Mouse (Mus musculus) embryonic facial prominence, embryonic 14.5 days (tissue): ENCODE data around the gene 1700029I15Rik. TPM values are rescaled to one million over a fixed set of nuclear protein-coding genes. Genes with fewer than 3 reads are reported as not detected.

ENCODE experiments used
- ATAC-seq: fragments of 200-750 bp; cut with Nextera tagmentation; 2 replicates; pipeline ENCODE4 v1.8.0; 2017; ENCODE audit warnings: low read depth, moderate number of reproducible peaks, moderate TSS enrichment
- DNase-seq: peaks from one replicate; pipeline ENCODE4 v3.0.0-alpha.2; 2015; ENCODE audit warnings: low spot score
- H3K27ac ChIP-seq: fragments of 300-500 bp; sonication (generic); replicated peaks from 2 replicates; pipeline ENCODE4 v1.5.1; 2014; ENCODE audit warnings: low read depth, mild to moderate bottlenecking, low read length, moderate library complexity
- H3K27me3 ChIP-seq: fragments of 300-500 bp; sonication (generic); replicated peaks from 2 replicates; pipeline ENCODE4 v1.6.1; 2014; ENCODE audit warnings: low read length; ENCODE audit not compliant: control insufficient read depth, insufficient read depth
- H3K36me3 ChIP-seq: fragments of 300-500 bp; sonication (generic); 2 replicates; pipeline ENCODE4 v1.6.1; 2014; ENCODE audit warnings: low read length, mixed read lengths; ENCODE audit not compliant: control insufficient read depth, insufficient read depth
- H3K4me1 ChIP-seq: fragments of 300-500 bp; sonication (generic); 2 replicates; pipeline ENCODE4 v1.6.1; 2014; ENCODE audit warnings: antibody characterized with exemption, low read length; ENCODE audit not compliant: control insufficient read depth, insufficient read depth
- H3K4me2 ChIP-seq: fragments of 300-500 bp; sonication (generic); 2 replicates; pipeline ENCODE4 v1.6.1; 2014; ENCODE audit warnings: low read depth, mild to moderate bottlenecking, low read length, moderate library complexity, mixed read lengths
- H3K4me3 ChIP-seq: fragments of 300-500 bp; sonication (generic); 2 replicates; pipeline ENCODE4 v1.5.1; 2014; ENCODE audit warnings: low read depth, mild to moderate bottlenecking, low read length
- H3K9ac ChIP-seq: fragments of 300-500 bp; sonication (generic); 2 replicates; pipeline ENCODE4 v1.6.1; 2014; ENCODE audit warnings: low read depth, mild to moderate bottlenecking, low read length, moderate library complexity, mixed read lengths
- H3K9me3 ChIP-seq: fragments of 300-500 bp; sonication (generic); 2 replicates; pipeline ENCODE4 v1.6.1; 2016; ENCODE audit warnings: low read length; ENCODE audit not compliant: control insufficient read depth
- WGBS: fragments of 180-500 bp; shearing (Covaris S2); extraction: QIAGEN DNeasy Blood & Tissue Kit; methylation state at CpG from one replicate; pipeline ENCODE4 v1.1.7; 2014; 5-methylcytosine and 5-hydroxymethylcytosine counted together
- polyA plus RNA-seq: library from polyadenylated mRNA; unstranded; fragments of >200 nt; fragmentation: Nextera tagmentation; extraction: Ambion mirVana; gene quantifications from 2 replicates; pipeline ENCODE4 v1.2.1, GENCODE M21; 2014

1700029I15Rik gene
- polyA plus RNA-seq, 1 experiment from 2014 or later = 2.7 TPM

DNA sequence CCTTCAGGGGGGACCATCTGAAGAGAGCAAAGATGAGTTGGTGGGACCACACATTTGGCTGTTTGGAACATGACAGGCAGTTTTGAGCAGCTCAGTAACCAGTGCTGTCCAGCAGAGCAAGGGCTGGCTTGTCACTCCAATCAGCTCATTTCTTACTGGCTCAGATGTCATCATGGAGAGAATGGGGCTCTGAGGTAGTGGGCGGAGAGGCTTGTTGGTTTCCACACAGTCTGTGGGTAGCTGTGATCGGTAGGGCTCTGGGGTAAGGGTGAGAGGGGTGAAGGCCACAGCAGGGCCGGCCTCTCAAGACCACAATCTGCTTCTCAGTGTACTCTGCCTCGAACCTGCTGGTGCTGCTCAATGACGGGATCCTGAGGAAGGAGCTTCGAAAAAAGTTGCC is 6.0 kb upstream of the 1700029I15Rik start:
- ATAC-seq (no peak), DNase-seq (no peak)
- H3K27ac ChIP-seq = no peak overlapping the region
- peaks cover 1% of the 10 kb centered on the region for H3K27me3 ChIP-seq
- peak overlapping the region; percentile 72 for H3K4me3 ChIP-seq
- H3K4me1 ChIP-seq = peaks cover 17% of the 10 kb centered on the region
- H3K4me2 ChIP-seq = peak overlapping the region; percentile 91
- H3K9me3 ChIP-seq = no peaks in the 10 kb centered on the region
- H3K36me3 ChIP-seq = peaks cover 28% of the 10 kb centered on the region
- H3K9ac ChIP-seq = peak overlapping the region; percentile 25; the same call in 1 of the 2 replicates
- 79% methylated on average over 6 of the region's 6 CpGs for WGBS

DNA sequence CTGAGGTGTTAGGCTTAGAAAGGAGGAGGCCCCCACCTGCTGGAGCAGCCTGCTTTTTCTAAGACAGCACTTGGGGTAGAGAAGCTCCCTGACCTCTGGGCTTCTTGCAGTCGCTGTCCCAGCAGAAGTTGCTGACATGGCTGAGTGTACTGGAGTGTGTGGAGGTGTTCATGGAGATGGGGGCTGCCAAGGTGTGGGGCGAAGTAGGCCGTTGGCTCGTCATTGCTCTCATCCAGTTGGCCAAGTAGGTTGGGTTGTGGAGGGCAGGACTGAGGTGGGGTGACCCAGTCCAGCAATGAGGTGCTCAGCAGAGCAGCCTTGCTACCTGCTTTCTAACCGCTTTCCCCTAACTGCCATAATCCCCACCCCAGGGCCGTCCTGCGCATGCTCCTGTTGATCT is 5.0 kb upstream of the 1700029I15Rik start:
- Histone ChIP-seq H3K9ac (no peak overlapping the region), H3K36me3 (peaks cover 38% of the 10 kb centered on the region), H3K4me3 (no peak overlapping the region), H3K9me3 (no peaks in the 10 kb centered on the region), H3K27me3 (no peaks in the 10 kb centered on the region), H3K4me1 (peaks cover 11% of the 10 kb centered on the region), H3K4me2 (no peak overlapping the region), H3K27ac (no peak overlapping the region)
- ATAC-seq (no peak), DNase-seq (no peak)
- 87% methylated on average over 7 of the region's 7 CpGs for WGBS

DNA sequence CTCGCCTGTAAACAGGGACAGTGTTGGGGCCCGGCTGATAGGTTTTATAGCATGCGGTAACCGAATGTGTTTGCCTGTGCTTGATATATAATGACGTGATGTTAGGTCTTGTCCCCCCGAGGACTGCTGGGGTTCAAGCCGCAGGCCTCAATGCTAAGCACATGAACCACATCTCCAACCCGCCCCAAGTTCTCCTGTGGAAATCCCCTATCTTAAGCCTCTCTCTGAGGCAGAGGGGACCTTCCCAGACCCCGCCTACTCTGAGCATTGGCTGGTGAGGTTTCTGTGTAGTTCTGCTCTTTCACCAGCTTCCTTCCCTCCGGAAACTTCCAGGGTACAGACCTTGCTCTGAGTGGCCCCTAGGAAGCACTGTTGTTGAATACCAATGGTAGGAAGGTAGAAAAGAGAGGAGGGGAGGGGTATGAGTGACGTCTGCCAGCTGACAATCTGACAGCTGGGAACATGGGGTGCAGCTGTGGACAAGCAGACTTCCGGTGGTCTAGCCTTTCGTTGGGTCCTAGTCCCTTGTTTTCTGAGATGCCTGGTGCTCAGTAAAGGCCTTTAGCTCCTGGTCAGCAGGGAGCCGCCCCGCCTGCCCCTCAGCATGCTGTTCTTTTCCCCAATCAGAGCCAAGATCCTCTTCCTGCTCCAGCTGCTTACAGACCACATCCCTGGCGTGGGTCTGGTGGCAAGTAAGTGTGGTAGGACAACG is 2.4 kb upstream of the 1700029I15Rik start:
- WGBS = 84% methylated on average over 16 of the region's 17 CpGs
- H3K27me3 ChIP-seq = no peaks in the 10 kb centered on the region
- H3K9me3 ChIP-seq = no peaks in the 10 kb centered on the region
- no peak overlapping the region for H3K4me2 ChIP-seq
- H3K9ac ChIP-seq = no peak overlapping the region
- no peak overlapping the region for H3K4me3 ChIP-seq
- H3K27ac ChIP-seq = no peak overlapping the region
- ATAC-seq = no peak
- DNase-seq = no peak
- peaks cover 7% of the 10 kb centered on the region; the same call in 1 of the 2 replicates for H3K4me1 ChIP-seq
- H3K36me3 ChIP-seq = peaks cover 64% of the 10 kb centered on the region

DNA sequence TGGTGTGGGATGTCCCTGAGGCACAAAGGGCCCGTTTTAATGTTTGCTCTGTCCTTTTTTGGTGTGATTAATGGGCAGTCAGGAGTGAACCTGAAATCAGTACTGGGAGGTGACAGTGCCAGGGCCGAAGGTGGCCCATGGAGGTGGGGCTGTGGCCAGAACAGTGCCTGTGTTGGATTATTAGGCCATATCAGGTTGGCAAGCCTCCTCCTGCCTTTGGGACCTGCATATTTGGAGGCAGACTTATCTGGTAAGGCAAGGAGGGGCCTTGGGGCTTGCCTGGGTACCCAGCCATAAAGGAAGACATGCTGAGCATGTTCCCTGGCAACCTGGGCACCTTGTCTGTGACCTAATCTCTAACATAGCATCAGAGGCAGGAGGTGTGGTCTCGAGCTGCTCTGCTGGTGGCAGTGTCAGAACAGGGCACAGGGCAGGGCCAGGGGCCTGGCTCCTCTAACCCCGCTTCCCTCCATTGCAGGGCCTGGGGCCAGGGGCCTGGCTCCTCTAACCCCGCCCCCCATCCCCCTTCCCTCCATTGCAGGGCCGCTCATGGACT is 1.8 kb upstream of the 1700029I15Rik start:
- WGBS = 70% methylated on average over 5 of the region's 6 CpGs
- ATAC-seq (no peak), DNase-seq (no peak)
- Histone ChIP-seq H3K4me1 (peaks cover 7% of the 10 kb centered on the region; the same call in 1 of the 2 replicates), H3K4me2 (no peak overlapping the region), H3K9ac (no peak overlapping the region), H3K9me3 (no peaks in the 10 kb centered on the region), H3K27me3 (no peaks in the 10 kb centered on the region), H3K36me3 (peaks cover 70% of the 10 kb centered on the region), H3K27ac (no peak overlapping the region), H3K4me3 (no peak overlapping the region)

DNA sequence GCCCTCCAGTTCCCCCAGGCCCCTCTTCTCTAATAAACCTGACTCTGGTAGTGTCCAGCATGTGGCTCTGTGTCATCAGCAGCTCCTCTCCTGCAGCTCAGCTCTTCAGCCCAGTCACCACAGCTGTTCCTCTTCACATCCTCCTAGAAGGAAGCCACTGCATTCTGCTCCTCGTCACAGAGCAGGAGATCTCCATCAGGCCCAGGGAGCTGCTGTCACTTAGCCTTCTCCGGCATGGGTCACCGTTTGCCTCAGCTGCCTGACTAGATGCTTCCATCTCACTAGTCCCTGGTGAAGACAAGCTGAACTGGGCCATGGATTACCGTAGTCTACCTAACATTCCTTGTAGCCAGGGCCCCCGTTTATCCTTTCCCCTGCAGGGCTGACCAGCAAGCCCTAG is 1.2 kb upstream of the 1700029I15Rik start:
- no peak for ATAC-seq
- Histone ChIP-seq H3K9me3 (no peaks in the 10 kb centered on the region), H3K36me3 (peaks cover 76% of the 10 kb centered on the region), H3K4me2 (no peak overlapping the region), H3K9ac (no peak overlapping the region), H3K4me3 (no peak overlapping the region), H3K4me1 (peaks cover 2% of the 10 kb centered on the region; the same call in 1 of the 2 replicates), H3K27ac (no peak overlapping the region), H3K27me3 (no peaks in the 10 kb centered on the region)
- DNase-seq = no peak
- 78% methylated on average over 5 of the region's 5 CpGs for WGBS

DNA sequence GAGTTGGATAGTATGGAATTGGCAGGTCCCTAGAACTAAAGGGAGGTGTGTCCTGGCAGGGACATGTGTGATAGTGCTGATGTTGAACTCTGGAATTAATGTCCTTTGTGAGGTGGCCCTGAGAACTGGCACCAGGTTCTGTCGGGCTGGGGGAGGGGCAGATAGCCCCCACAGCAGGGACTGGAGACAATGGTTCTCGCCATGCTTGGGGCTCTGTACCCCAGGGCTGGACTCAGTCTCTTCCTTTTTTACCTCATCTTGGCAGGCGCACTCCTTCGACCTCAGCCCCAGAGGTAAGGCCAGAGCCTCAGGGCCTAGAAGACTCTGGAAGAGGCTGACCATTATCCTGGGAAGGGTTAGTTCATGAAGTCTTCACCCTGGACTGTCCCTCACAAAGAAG is 421 bp downstream of the 1700029I15Rik start:
- no peak overlapping the region for H3K9ac ChIP-seq
- 90% methylated on average over 4 of the region's 4 CpGs for WGBS
- DNase-seq = no peak
- no peak overlapping the region for H3K27ac ChIP-seq
- H3K27me3 ChIP-seq = no peaks in the 10 kb centered on the region
- H3K36me3 ChIP-seq = peaks cover 88% of the 10 kb centered on the region
- no peak overlapping the region for H3K4me3 ChIP-seq
- no peak for ATAC-seq
- no peak overlapping the region for H3K4me2 ChIP-seq
- H3K4me1 ChIP-seq = no peaks in the 10 kb centered on the region
- H3K9me3 ChIP-seq = no peaks in the 10 kb centered on the region

DNA sequence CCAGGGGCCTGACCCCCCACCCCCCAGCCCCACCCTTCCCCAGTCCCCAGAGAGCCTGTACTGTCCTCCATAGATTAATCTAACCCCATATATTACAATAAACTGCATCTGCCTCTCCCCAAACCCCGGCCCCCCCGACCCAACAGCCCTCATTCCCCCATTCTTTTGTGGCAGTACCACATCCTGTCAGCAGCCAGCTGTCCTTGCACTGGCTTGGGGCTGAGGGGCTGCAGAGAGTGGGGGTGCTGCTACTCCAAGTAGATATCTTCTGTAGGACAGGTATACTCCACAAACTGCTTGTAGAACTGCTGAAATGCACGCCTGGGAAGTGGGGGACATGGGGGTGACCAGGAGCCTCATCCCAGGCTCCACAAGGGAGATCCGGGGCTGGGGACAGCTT is 1.8 kb downstream of the 1700029I15Rik start:
- Histone ChIP-seq H3K36me3 (peaks cover 80% of the 10 kb centered on the region), H3K9me3 (no peaks in the 10 kb centered on the region), H3K4me3 (no peak overlapping the region), H3K4me1 (peaks cover 7% of the 10 kb centered on the region; the same call in 1 of the 2 replicates), H3K27ac (no peak overlapping the region), H3K4me2 (no peak overlapping the region), H3K27me3 (no peaks in the 10 kb centered on the region), H3K9ac (no peak overlapping the region)
- 71% methylated on average over 4 of the region's 4 CpGs for WGBS
- DNase-seq = no peak
- no peak for ATAC-seq

DNA sequence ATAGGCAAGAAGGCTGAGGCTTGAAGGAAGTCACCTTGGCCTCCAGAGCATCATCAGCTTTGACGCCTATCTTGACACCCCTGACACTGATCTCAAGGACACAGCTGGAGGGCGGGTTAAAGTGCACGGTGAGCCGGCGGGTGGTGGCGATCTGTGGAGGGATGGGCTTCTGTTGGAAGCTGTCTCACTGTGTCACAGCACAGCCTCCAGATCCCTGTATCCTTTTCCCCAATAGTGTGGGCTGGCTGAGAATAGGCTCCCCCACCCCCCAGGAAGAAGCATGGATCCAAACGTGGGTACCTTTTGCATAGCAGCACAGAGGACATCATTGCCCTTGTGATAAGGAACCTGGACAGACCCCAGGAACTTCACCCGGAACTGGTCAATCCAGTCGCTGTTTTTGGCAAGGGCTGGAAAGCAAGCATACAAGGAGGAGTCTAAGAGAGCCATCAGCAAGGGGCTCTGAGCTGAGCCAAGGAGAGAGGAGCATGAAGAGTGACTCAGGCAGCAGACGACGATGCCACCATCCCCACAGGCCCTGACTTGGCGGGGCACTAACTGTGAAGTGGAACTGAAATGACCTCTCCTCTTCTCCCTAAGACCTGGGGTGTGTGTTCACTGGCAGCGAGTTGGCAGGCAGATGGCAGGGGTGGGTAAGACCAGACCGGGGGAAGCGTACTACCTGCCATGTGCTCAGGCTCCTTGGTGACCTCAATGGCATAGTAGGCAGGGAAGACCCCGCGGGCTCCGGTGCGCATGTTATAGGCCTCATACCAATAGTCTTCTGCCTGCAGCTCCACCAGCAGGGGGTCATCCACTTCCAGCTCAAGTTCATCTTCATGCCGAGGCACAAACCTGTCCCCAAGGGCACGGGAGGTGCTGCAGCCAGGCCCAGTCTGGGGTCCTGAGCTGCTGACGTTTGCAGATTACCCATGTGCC is 3.0 kb downstream of the 1700029I15Rik start:
- peaks cover 68% of the 10 kb centered on the region for H3K36me3 ChIP-seq
- no peak for DNase-seq
- H3K9ac ChIP-seq = no peak overlapping the region
- H3K4me3 ChIP-seq = no peak overlapping the region
- no peaks in the 10 kb centered on the region for H3K27me3 ChIP-seq
- no peaks in the 10 kb centered on the region for H3K9me3 ChIP-seq
- H3K27ac ChIP-seq = no peak overlapping the region
- peaks cover 12% of the 10 kb centered on the region; the same call in 1 of the 2 replicates for H3K4me1 ChIP-seq
- ATAC-seq = no peak
- WGBS = 86% methylated on average over 21 of the region's 22 CpGs
- no peak overlapping the region for H3K4me2 ChIP-seq
